17 mouse cellular contexts compared by ENCODE assay signal in the genomic region with DNA sequence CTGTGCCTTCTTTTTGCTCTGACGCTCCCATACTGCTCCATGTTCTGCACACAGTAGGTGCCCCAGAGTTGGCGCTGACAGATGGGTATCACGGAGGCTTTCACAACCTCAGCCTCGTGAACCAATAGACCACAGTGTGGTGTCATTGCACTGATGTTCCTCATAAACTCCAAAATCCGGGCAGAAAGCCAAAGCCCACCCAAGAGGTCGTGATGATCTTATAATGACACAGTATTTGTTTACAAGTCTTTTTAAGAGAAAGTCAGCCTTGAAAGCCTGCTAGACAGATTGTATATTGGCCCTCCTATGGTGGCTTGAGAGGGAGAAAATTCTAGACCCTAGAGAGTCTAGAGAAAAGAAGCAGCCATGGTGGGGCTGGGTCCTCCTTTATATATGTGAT.
DNase-seq lines count a peak whose midpoint lies in the region; ATAC-seq lines count a peak whose summit lies in the region.
"Had no signal": no experiment of that assay in that cellular context is flagged by ENCODE, and none has a peak within 500 bp of the region (broad histone marks: within the 10 kb centered on the region; RNA-seq: fewer than 3 reads in every experiment).

No protein-coding gene starts in this region.

- H3K9me3 ChIP-seq in heart, embryonic 12.5 days (replicated peaks): no peaks in the 10 kb centered on the region
- no peaks in the 10 kb centered on the region for H3K9me3 ChIP-seq in embryonic facial prominence, embryonic 15.5 days (replicated peaks)
- H3K9me3 ChIP-seq: forebrain, embryonic 15.5 days; neural tube, embryonic 13.5 days; stomach, embryonic 15.5 days had no signal

- H3K9ac ChIP-seq in heart, embryonic 12.5 days: no peak overlapping the region
- no peak overlapping the region for H3K9ac ChIP-seq in embryonic facial prominence, embryonic 15.5 days
- H3K9ac ChIP-seq: forebrain, embryonic 15.5 days; liver, embryonic 14.5 days; neural tube, embryonic 13.5 days; stomach, embryonic 15.5 days had no signal

- WGBS in heart, embryonic 12.5 days: 78% methylated on average over 6 of the region's 6 CpGs
- 55% methylated on average over 6 of the region's 6 CpGs for WGBS in embryonic facial prominence, embryonic 15.5 days

- H3K4me1 ChIP-seq in heart, embryonic 12.5 days (replicated peaks): peaks cover 17% of the 10 kb centered on the region
- H3K4me1 ChIP-seq in embryonic facial prominence, embryonic 15.5 days: peaks cover 6% of the 10 kb centered on the region
- H3K4me1 ChIP-seq: stomach, embryonic 15.5 days had no signal

- H3K4me2 ChIP-seq in heart, embryonic 12.5 days: no peak overlapping the region
- no peak overlapping the region for H3K4me2 ChIP-seq in embryonic facial prominence, embryonic 15.5 days (replicated peaks)
- H3K4me2 ChIP-seq: forebrain, embryonic 15.5 days; neural tube, embryonic 13.5 days; stomach, embryonic 15.5 days had no signal

- no peak overlapping the region for H3K27ac ChIP-seq in heart, embryonic 12.5 days (ENCODE audit: poor library complexity, severe bottlenecking)
- H3K27ac ChIP-seq in embryonic facial prominence, embryonic 15.5 days (replicated peaks): no peak overlapping the region
- H3K27ac ChIP-seq: forebrain, embryonic 15.5 days; liver, embryonic 14.5 days; neural tube, embryonic 13.5 days; stomach, embryonic 15.5 days had no signal

- no peak for ATAC-seq in heart, embryonic 12.5 days (ENCODE audit: insufficient number of reproducible peaks, low FRiP score)
- peak; percentile 60; the same call in 1 of the 2 replicates for ATAC-seq in embryonic facial prominence, embryonic 15.5 days (ENCODE audit: insufficient number of reproducible peaks, low FRiP score, low TSS enrichment, low read depth)
- ATAC-seq: forebrain, embryonic 15.5 days; intestine, postnatal 0 days had no signal

- no peaks in the 10 kb centered on the region for H3K27me3 ChIP-seq in heart, embryonic 12.5 days (replicated peaks)
- no peaks in the 10 kb centered on the region for H3K27me3 ChIP-seq in embryonic facial prominence, embryonic 15.5 days
- H3K27me3 ChIP-seq: forebrain, embryonic 15.5 days; neural tube, embryonic 13.5 days; stomach, embryonic 15.5 days had no signal

- H3K36me3 ChIP-seq in heart, embryonic 12.5 days: no peaks in the 10 kb centered on the region
- H3K36me3 ChIP-seq in embryonic facial prominence, embryonic 15.5 days: no peaks in the 10 kb centered on the region
- H3K36me3 ChIP-seq: forebrain, embryonic 15.5 days; neural tube, embryonic 13.5 days; stomach, embryonic 15.5 days had no signal

- intact Hi-C loops in left cerebral cortex, postnatal 4 days (cut with DNase I): no loop called here
- intact Hi-C loops in left cerebral cortex, postnatal 25 days (cut with DNase I): no loop called here

- H3K4me3 ChIP-seq in heart, embryonic 12.5 days: no peak overlapping the region
- H3K4me3 ChIP-seq in embryonic facial prominence, embryonic 15.5 days (replicated peaks): no peak overlapping the region
- H3K4me3 ChIP-seq: forebrain, embryonic 15.5 days; neural tube, embryonic 13.5 days; stomach, embryonic 15.5 days had no signal

- DNase-seq in heart, postnatal 4 days: peak; percentile 8
- peak; percentile 31 for DNase-seq in left cerebral cortex, postnatal 4 days
- no peak for DNase-seq in left cerebral cortex, postnatal 25 days (ENCODE audit: low spot score in 2 of 2)
- DNase-seq in 416B (ENCODE audit: low read depth): peak; percentile 8
- DNase-seq in layer of hippocampus, adult 11-12 months (ENCODE audit: low spot score): no peak
- no peak for DNase-seq in MN1 (ENCODE audit: low spot score)
- DNase-seq: adrenal gland, postnatal 25 days; cerebellum, adult 8-10 months; embryo, embryonic 11 days; right cerebral cortex, postnatal 14 days had no signal

Comparison
In these comparisons a context has a peak if more than half of its experiments do, and no peak if none do; other contexts are left out.
1. DNase-seq: peak in heart, postnatal 4 days (single experiment), left cerebral cortex, postnatal 4 days (single experiment) and 416B (single experiment); none in left cerebral cortex, postnatal 25 days (0 of 2), layer of hippocampus, adult 11-12 months (single experiment) and MN1 (single experiment).